8 mouse cellular contexts compared by ENCODE assay signal in the genomic region with DNA sequence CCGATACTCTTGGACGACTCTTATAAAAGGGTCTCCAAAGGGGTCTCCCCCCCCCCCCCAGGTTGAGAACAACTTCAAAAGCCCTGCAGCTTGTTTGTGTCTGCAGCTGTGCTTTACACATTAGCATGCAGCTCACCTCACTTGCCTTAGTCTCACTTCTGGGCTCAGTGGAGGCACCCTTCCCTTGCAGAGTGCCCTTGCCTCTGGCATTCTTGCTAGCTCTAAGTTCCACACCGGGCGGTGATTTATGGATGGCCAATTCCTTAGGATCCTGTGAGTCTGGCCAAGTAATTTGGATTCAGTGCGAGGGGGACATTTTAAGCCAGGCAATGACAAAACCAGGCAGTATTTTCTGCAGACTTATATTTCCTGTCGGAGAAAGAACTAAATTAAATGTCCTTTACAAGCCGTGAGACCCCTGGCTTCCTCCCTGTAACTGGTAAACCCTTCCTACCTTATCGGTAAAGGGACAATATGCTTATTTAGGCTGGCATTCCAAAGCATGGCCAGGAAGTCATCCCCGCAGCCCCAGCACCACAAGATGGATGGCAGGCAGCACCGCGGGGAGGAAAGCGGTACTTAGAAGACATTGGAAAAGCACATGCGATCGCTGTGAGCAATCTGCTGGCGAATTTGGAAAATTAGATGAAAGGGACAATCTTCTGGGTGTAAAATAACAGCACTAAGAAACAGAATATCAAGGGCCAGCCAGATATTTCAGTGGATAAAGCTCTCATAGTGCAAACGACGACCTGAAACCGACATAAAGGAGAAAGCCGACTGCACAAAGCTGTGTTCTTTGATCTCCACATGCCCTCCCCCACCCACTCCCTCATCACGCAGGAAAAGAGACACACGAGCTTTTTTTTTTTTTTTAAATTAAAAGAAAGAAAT. TPM values are rescaled to one million over a fixed set of nuclear protein-coding genes. Genes with fewer than 3 reads are reported as not detected.
DNase-seq lines count a peak whose midpoint lies in the region; ATAC-seq and TF ChIP-seq lines count a peak whose summit lies in the region.

No protein-coding gene starts in this region.

- no peaks in the 10 kb centered on the region for H3K27me3 ChIP-seq in heart, adult 2 months (ENCODE audit: control insufficient read depth, insufficient read depth, low read length)
- H3K27me3 ChIP-seq in embryonic facial prominence, embryonic 14.5 days (replicated peaks; ENCODE audit: control insufficient read depth, insufficient read depth, low read length) = peaks cover 8% of the 10 kb centered on the region; the same call in 1 of the 2 replicates
- H3K27me3 ChIP-seq in hindbrain, embryonic 15.5 days = 0 out of 2 replicates have a peak, but pooled peaks cover 9% of the 10 kb centered on the region
- no peaks in the 10 kb centered on the region for H3K27me3 ChIP-seq in limb, embryonic 14.5 days (ENCODE audit: control insufficient read depth, insufficient read depth, low read length)
- H3K27me3 ChIP-seq in neural tube, embryonic 13.5 days = peaks cover 31% of the 10 kb centered on the region; the same call in 1 of the 2 replicates

- no peak for TF ChIP-seq CTCF in heart, adult 2 months (IDR thresholded peaks at IDR 0.05)

- no peaks in the 10 kb centered on the region for H3K36me3 ChIP-seq in heart, adult 2 months (ENCODE audit: control insufficient read depth, insufficient read depth, low read length)
- H3K36me3 ChIP-seq in embryonic facial prominence, embryonic 14.5 days (ENCODE audit: control insufficient read depth, insufficient read depth, low read length) = no peaks in the 10 kb centered on the region
- H3K36me3 ChIP-seq in hindbrain, embryonic 15.5 days = no peaks in the 10 kb centered on the region
- no peaks in the 10 kb centered on the region for H3K36me3 ChIP-seq in limb, embryonic 14.5 days (ENCODE audit: control insufficient read depth, insufficient read depth, low read length)
- H3K36me3 ChIP-seq in neural tube, embryonic 13.5 days = no peaks in the 10 kb centered on the region

- no peak for DNase-seq in heart, adult 2 months
- no peak for DNase-seq in heart, adult 9 months (ENCODE audit: low spot score in 2 of 2)
- DNase-seq in adrenal gland, postnatal 14 days = peak; percentile 41
- DNase-seq in embryonic facial prominence, embryonic 14.5 days (ENCODE audit: low spot score) = peak; percentile 16
- DNase-seq in limb, embryonic 14.5 days (ENCODE audit: low spot score) = peak; percentile 23
- no peak for DNase-seq in gastrocnemius, postnatal 36 days

- 11% methylated on average over 21 of the region's 21 CpGs for WGBS in heart, adult 2 months
- 17% methylated on average over 21 of the region's 21 CpGs for WGBS in embryonic facial prominence, embryonic 14.5 days
- WGBS in hindbrain, embryonic 15.5 days = 12% methylated on average over 21 of the region's 21 CpGs
- WGBS in limb, embryonic 14.5 days = 10% methylated on average over 21 of the region's 21 CpGs
- 10% methylated on average over 21 of the region's 21 CpGs for WGBS in neural tube, embryonic 13.5 days

- peaks cover 6% of the 10 kb centered on the region for H3K4me1 ChIP-seq in heart, adult 2 months (ENCODE audit: control insufficient read depth, insufficient read depth, low read length)
- no peaks in the 10 kb centered on the region for H3K4me1 ChIP-seq in embryonic facial prominence, embryonic 14.5 days (ENCODE audit: control insufficient read depth, insufficient read depth, low read length)
- H3K4me1 ChIP-seq in hindbrain, embryonic 15.5 days (replicated peaks) = peaks cover 10% of the 10 kb centered on the region
- peaks cover 13% of the 10 kb centered on the region for H3K4me1 ChIP-seq in limb, embryonic 14.5 days (ENCODE audit: control insufficient read depth, insufficient read depth, low read length)
- peaks cover 24% of the 10 kb centered on the region for H3K4me1 ChIP-seq in neural tube, embryonic 13.5 days (replicated peaks)

- no peak for ATAC-seq in embryonic facial prominence, embryonic 14.5 days (ENCODE audit: low read depth)
- peak; percentile 40; the same call in 1 of the 2 replicates for ATAC-seq in hindbrain, embryonic 15.5 days (ENCODE audit: low FRiP score, low read depth)
- no peak for ATAC-seq in limb, embryonic 14.5 days (ENCODE audit: low FRiP score, low read depth)
- peak; percentile 62 for ATAC-seq in neural tube, embryonic 13.5 days (ENCODE audit: low read depth)

- H3K9me3 ChIP-seq in embryonic facial prominence, embryonic 14.5 days (ENCODE audit: control insufficient read depth, low read length) = no peaks in the 10 kb centered on the region
- H3K9me3 ChIP-seq in hindbrain, embryonic 15.5 days = no peaks in the 10 kb centered on the region
- H3K9me3 ChIP-seq in limb, embryonic 14.5 days (ENCODE audit: control insufficient read depth, low read length) = no peaks in the 10 kb centered on the region
- no peaks in the 10 kb centered on the region for H3K9me3 ChIP-seq in neural tube, embryonic 13.5 days

- H3K79me2 ChIP-seq in heart, adult 2 months (replicated peaks; ENCODE audit: control insufficient read depth, insufficient read depth, low read length) = no peaks in the 10 kb centered on the region

- H3K4me2 ChIP-seq in embryonic facial prominence, embryonic 14.5 days (ENCODE audit: low read depth, low read length) = peak overlapping the region; percentile 52
- peak overlapping the region; percentile 61 for H3K4me2 ChIP-seq in hindbrain, embryonic 15.5 days
- peak overlapping the region; percentile 64 for H3K4me2 ChIP-seq in limb, embryonic 14.5 days (replicated peaks; ENCODE audit: low read depth, low read length, severe bottlenecking)
- H3K4me2 ChIP-seq in neural tube, embryonic 13.5 days = peak overlapping the region; percentile 63

- TF ChIP-seq EP300 in heart, adult 2 months (IDR thresholded peaks at IDR 0.05; ENCODE audit: insufficient read depth, low read depth, low read length) = no peak

- peak overlapping the region; percentile 65 for H3K9ac ChIP-seq in heart, adult 2 months (ENCODE audit: low read depth, low read length)
- peak overlapping the region; percentile 62 for H3K9ac ChIP-seq in embryonic facial prominence, embryonic 14.5 days (ENCODE audit: low read depth, low read length)
- H3K9ac ChIP-seq in hindbrain, embryonic 15.5 days = peak overlapping the region; percentile 57
- H3K9ac ChIP-seq in limb, embryonic 14.5 days (ENCODE audit: low read depth, low read length, severe bottlenecking) = peak overlapping the region; percentile 63
- peak overlapping the region; percentile 77 for H3K9ac ChIP-seq in neural tube, embryonic 13.5 days

- peak overlapping the region; percentile 56 for H3K4me3 ChIP-seq in heart, adult 2 months
- peak overlapping the region; percentile 27 for H3K4me3 ChIP-seq in embryonic facial prominence, embryonic 14.5 days (ENCODE audit: low read depth, low read length)
- H3K4me3 ChIP-seq in hindbrain, embryonic 15.5 days = peak overlapping the region; percentile 35
- H3K4me3 ChIP-seq in limb, embryonic 14.5 days (replicated peaks; ENCODE audit: low read length) = peak overlapping the region; percentile 35
- H3K4me3 ChIP-seq in neural tube, embryonic 13.5 days = peak overlapping the region; percentile 39

- intact Hi-C loops in heart, adult 2 months (cut with DNase I) = loop anchor here (2.0 to 10.0 kb wide), 3 partner anchors 39 to 603 kb away; partner anchors contain the start of gene Ddx3x
- intact Hi-C loops in gastrocnemius, postnatal 36 days (cut with DNase I) = loop anchor here (2.0 kb wide), 1 partner anchor 37 kb away; no protein-coding TSS in a partner anchor

- H3K27ac ChIP-seq in heart, adult 2 months = peak overlapping the region; percentile 86
- H3K27ac ChIP-seq in embryonic facial prominence, embryonic 14.5 days (replicated peaks; ENCODE audit: low read depth, low read length) = peak overlapping the region; percentile 92
- H3K27ac ChIP-seq in hindbrain, embryonic 15.5 days (replicated peaks) = peak overlapping the region; percentile 97
- H3K27ac ChIP-seq in limb, embryonic 14.5 days (replicated peaks; ENCODE audit: low read depth, low read length) = peak overlapping the region; percentile 98
- peak overlapping the region; percentile 99 for H3K27ac ChIP-seq in neural tube, embryonic 13.5 days (replicated peaks)

- no peak for TF ChIP-seq POLR2A in heart, adult 2 months (IDR thresholded peaks at IDR 0.05; ENCODE audit: insufficient read depth, low read depth, low read length)
- peak; percentile 31; the same call in 1 of the 2 replicates for TF ChIP-seq POLR2A in limb, embryonic 14.5 days (IDR thresholded peaks at IDR 0.05; ENCODE audit: borderline replicate concordance, extremely low read depth, insufficient read depth, insufficient read length)

RNA-seq across cellular contexts. Expression of gene Ddx3x, which starts 39.1 kb away (rescaled TPM):
- 100 to 1,000 TPM; 142 to 176 TPM for total RNA-seq in heart, adult 2 months (2021)
- polyA plus RNA-seq in heart, adult 2 months (2012; rRNA removed) = 21.9 and 57.2 TPM in 2 replicates
- total RNA-seq in adrenal gland, postnatal 14 days (2021) = 317 and 323 TPM in 2 replicates
- polyA plus RNA-seq in embryonic facial prominence, embryonic 14.5 days (2014; fragmentation: Nextera tagmentation; extraction: Ambion mirVana) = 123 and 132 TPM in 2 replicates
- 95.5 and 96.6 TPM in 2 replicates for polyA plus RNA-seq in hindbrain, embryonic 15.5 days (2015; fragmentation: Nextera tagmentation; extraction: Ambion mirVana)
- 91.4 and 100 TPM in 2 replicates for polyA plus RNA-seq in limb, embryonic 14.5 days (2012; rRNA removed)
- polyA plus RNA-seq in limb, embryonic 14.5 days (2014; fragmentation: Nextera tagmentation; extraction: Ambion mirVana) = 126 and 159 TPM in 2 replicates
- polyA plus RNA-seq in neural tube, embryonic 13.5 days (2015; fragmentation: Nextera tagmentation; extraction: Ambion mirVana) = 107 and 114 TPM in 2 replicates
- 100 to 1,000 TPM in 1 of 2 experiments, 10 to 100 TPM in 1; 91.8 to 165 TPM for total RNA-seq in gastrocnemius, postnatal 36 days (2021)

Comparison
In these comparisons a context has a peak if more than half of its experiments do, and no peak if none do; other contexts are left out.
1. DNase-seq: peak in adrenal gland, postnatal 14 days (single experiment), embryonic facial prominence, embryonic 14.5 days (single experiment) and limb, embryonic 14.5 days (single experiment); none in heart, adult 2 months (0 of 2), heart, adult 9 months (0 of 2) and gastrocnemius, postnatal 36 days (0 of 2).
2. ATAC-seq: peak in hindbrain, embryonic 15.5 days (single experiment) and neural tube, embryonic 13.5 days (single experiment); none in embryonic facial prominence, embryonic 14.5 days (single experiment) and limb, embryonic 14.5 days (single experiment).
3. Peak in every context shown above with its lines, with median percentiles within 50 percentile points of each other: H3K27ac ChIP-seq, H3K4me3 ChIP-seq, H3K9ac ChIP-seq and H3K4me2 ChIP-seq.